ENCODE assay signal across 8 mouse cellular contexts in genomic region chr1:59763164-59763768, GRCm38 (mm10). TPM values are rescaled to one million over a fixed set of nuclear protein-coding genes. Genes with fewer than 3 reads are reported as not detected.
DNase-seq lines count a peak whose midpoint lies in the region; ATAC-seq and TF ChIP-seq lines count a peak whose summit lies in the region.

Gene Bmpr2, plus strand, starts transcription at chr1:59763400.

- H3K36me3 ChIP-seq in C2C12 (ENCODE audit: control insufficient read depth, insufficient read depth) = no peaks in the 10 kb centered on the region
- H3K36me3 ChIP-seq in heart, embryonic 10.5 days = peaks cover 5% of the 10 kb centered on the region; the same call in 1 of the 2 replicates
- no peaks in the 10 kb centered on the region for H3K36me3 ChIP-seq in kidney, embryonic 14.5 days (ENCODE audit: control insufficient read depth, insufficient read depth, low read length)
- H3K36me3 ChIP-seq in limb, embryonic 15.5 days = no peaks in the 10 kb centered on the region
- H3K36me3 ChIP-seq in midbrain, postnatal 0 days (ENCODE audit: insufficient read depth, low read length) = no peaks in the 10 kb centered on the region

- no peaks in the 10 kb centered on the region for H3K9me3 ChIP-seq in heart, embryonic 10.5 days
- H3K9me3 ChIP-seq in kidney, embryonic 14.5 days (ENCODE audit: control insufficient read depth, low read length) = no peaks in the 10 kb centered on the region
- no peaks in the 10 kb centered on the region for H3K9me3 ChIP-seq in limb, embryonic 15.5 days
- no peaks in the 10 kb centered on the region for H3K9me3 ChIP-seq in midbrain, postnatal 0 days (ENCODE audit: low read length)

- peak within 1 kb of the TSS; percentile 98 for H3ac ChIP-seq in C2C12 (ENCODE audit: control insufficient read depth, insufficient read length, low read depth)

- DNase-seq in brain, adult 2 months (ENCODE audit: low read depth, low spot score) = peak; percentile 88
- peak; percentile 94 for DNase-seq in heart, embryonic 10.5 days (ENCODE audit: low spot score)
- DNase-seq in midbrain, postnatal 0 days (ENCODE audit: low spot score) = peak; percentile 88
- peak; percentile 68 to 82 for DNase-seq in spleen, postnatal 10 days (ENCODE audit: low spot score in 2 of 2)

- no peaks in the 10 kb centered on the region for H3K27me3 ChIP-seq in C2C12 (ENCODE audit: control insufficient read depth, insufficient read depth, insufficient read length)
- H3K27me3 ChIP-seq in heart, embryonic 10.5 days (ENCODE audit: insufficient read depth, poor library complexity, severe bottlenecking) = no peaks in the 10 kb centered on the region
- no peaks in the 10 kb centered on the region for H3K27me3 ChIP-seq in kidney, embryonic 14.5 days (ENCODE audit: control insufficient read depth, insufficient read depth, low read length)
- H3K27me3 ChIP-seq in limb, embryonic 15.5 days = no peaks in the 10 kb centered on the region
- H3K27me3 ChIP-seq in midbrain, postnatal 0 days (ENCODE audit: insufficient read depth, low read length) = no peaks in the 10 kb centered on the region

- peak; percentile 87 for ATAC-seq in erythroblast, adult 5-6 weeks (replicated peaks; ENCODE audit: low FRiP score, poor library complexity, severe bottlenecking)
- ATAC-seq in kidney, embryonic 14.5 days (ENCODE audit: low FRiP score, low TSS enrichment) = peak; percentile 94
- peak; percentile 89 for ATAC-seq in limb, embryonic 15.5 days (ENCODE audit: insufficient number of reproducible peaks, low FRiP score, low TSS enrichment, low read depth)
- ATAC-seq in midbrain, postnatal 0 days (ENCODE audit: low FRiP score) = peak; percentile 92

- peak; percentile 3 for TF ChIP-seq CTCF in C2C12 (IDR thresholded peaks at IDR 0.05; ENCODE audit: control insufficient read depth, insufficient read depth, insufficient read length)
- peak; percentile 40 for TF ChIP-seq CTCF in midbrain, postnatal 0 days (IDR thresholded peaks at IDR 0.05)

- H3K4me2 ChIP-seq in kidney, embryonic 14.5 days (replicated peaks; ENCODE audit: low read depth, low read length) = peak within 1 kb of the TSS; percentile 84
- peak within 1 kb of the TSS; percentile 75 for H3K4me2 ChIP-seq in limb, embryonic 15.5 days
- H3K4me2 ChIP-seq in midbrain, postnatal 0 days (ENCODE audit: low read depth, low read length, poor library complexity, severe bottlenecking) = peak within 1 kb of the TSS; percentile 73

- peak within 1 kb of the TSS; percentile 93 for H3K9ac ChIP-seq in kidney, embryonic 14.5 days (ENCODE audit: low read depth, low read length)
- H3K9ac ChIP-seq in limb, embryonic 15.5 days = peak within 1 kb of the TSS; percentile 89
- H3K9ac ChIP-seq in midbrain, postnatal 0 days (replicated peaks; ENCODE audit: low read length, poor library complexity, severe bottlenecking) = peak within 1 kb of the TSS; percentile 94

- WGBS in heart, embryonic 10.5 days = 1% methylated on average over 70 of the region's 75 CpGs
- WGBS in kidney, embryonic 14.5 days = under 1% methylated on average over 39 of the region's 75 CpGs
- WGBS in limb, embryonic 15.5 days = under 1% methylated on average over 50 of the region's 75 CpGs
- WGBS in midbrain, postnatal 0 days = 0% methylated on average over 45 of the region's 75 CpGs

- H3K4me1 ChIP-seq in heart, embryonic 10.5 days = peaks cover 10% of the 10 kb centered on the region; the same call in 1 of the 2 replicates
- peaks cover 10% of the 10 kb centered on the region; the same call in 1 of the 2 replicates for H3K4me1 ChIP-seq in kidney, embryonic 14.5 days (ENCODE audit: control insufficient read depth, insufficient read depth, low read length)
- H3K4me1 ChIP-seq in limb, embryonic 15.5 days = peaks cover 5% of the 10 kb centered on the region; the same call in 1 of the 2 replicates
- peaks cover 14% of the 10 kb centered on the region; the same call in 1 of the 2 replicates for H3K4me1 ChIP-seq in midbrain, postnatal 0 days (ENCODE audit: insufficient read depth, low read length)

- peak within 1 kb of the TSS; percentile 71 for H3K4me3 ChIP-seq in C2C12 (ENCODE audit: insufficient read depth, poor library complexity, severe bottlenecking)
- H3K4me3 ChIP-seq in heart, embryonic 10.5 days = peak within 1 kb of the TSS; percentile 93
- H3K4me3 ChIP-seq in kidney, embryonic 14.5 days (ENCODE audit: low read length) = peak within 1 kb of the TSS; percentile 56
- H3K4me3 ChIP-seq in limb, embryonic 15.5 days = peak within 1 kb of the TSS; percentile 83
- H3K4me3 ChIP-seq in midbrain, postnatal 0 days (ENCODE audit: low read depth, low read length) = peak within 1 kb of the TSS; percentile 91

- peak within 1 kb of the TSS; percentile 99 for H3K27ac ChIP-seq in heart, embryonic 10.5 days
- H3K27ac ChIP-seq in kidney, embryonic 14.5 days (ENCODE audit: low read depth, low read length) = peak within 1 kb of the TSS; percentile 99
- H3K27ac ChIP-seq in limb, embryonic 15.5 days = peak within 1 kb of the TSS; percentile 99
- H3K27ac ChIP-seq in midbrain, postnatal 0 days (ENCODE audit: low read depth, low read length) = peak within 1 kb of the TSS; percentile 98

- peaks cover 42% of the 10 kb centered on the region for H3K79me3 ChIP-seq in C2C12 (ENCODE audit: low read depth)

- peaks cover 48% of the 10 kb centered on the region for H3K79me2 ChIP-seq in C2C12 (ENCODE audit: control insufficient read depth, insufficient read depth)

TF ChIP-seq in C2C12, 6 proteins besides CTCF, POLR2A, EP300 and RAD21:
- TF ChIP-seq MYOD1 (IDR thresholded peaks at IDR 0.05; ENCODE audit: control insufficient read depth, insufficient read length, low read depth) (no peak), FOSL1 (IDR thresholded peaks at IDR 0.05; ENCODE audit: insufficient read depth, low read length, poor library complexity, severe bottlenecking) (no peak), USF1 (IDR thresholded peaks at IDR 0.05; ENCODE audit: low read depth) (no peak), CEBPB (IDR thresholded peaks at IDR 0.05; ENCODE audit: low read depth) (no peak)

RNA-seq across cellular contexts. Expression of gene Bmpr2, which starts in this region (rescaled TPM):
- 3.7 TPM for polyA plus RNA-seq in C2C12 (2012; fragmentation: generic; extraction: Trizol)
- 5.4 and 7.9 TPM in 2 replicates for total RNA-seq in erythroblast, adult 5-6 weeks (2015; ENCODE audit: low replicate concordance)
- 2.0 and 8.4 TPM in 2 replicates for total RNA-seq in erythroblast, adult 5-6 weeks (2017; ENCODE audit: low replicate concordance)
- polyA plus RNA-seq in heart, embryonic 10.5 days (2016; fragmentation: Nextera tagmentation; extraction: Ambion mirVana) = 6.5 and 7.0 TPM in 2 replicates
- polyA plus RNA-seq in kidney, embryonic 14.5 days (2014; fragmentation: Nextera tagmentation; extraction: Ambion mirVana) = 13.6 and 14.2 TPM in 2 replicates
- 8.0 and 10.2 TPM in 2 replicates for polyA plus RNA-seq in limb, embryonic 15.5 days (2015; fragmentation: Nextera tagmentation; extraction: Ambion mirVana)
- 65.2 and 83.9 TPM in 2 replicates for total RNA-seq in midbrain, postnatal 0 days (2014; rRNA removed)
- 6.9 and 8.8 TPM in 2 replicates for polyA plus RNA-seq in midbrain, postnatal 0 days (2015; fragmentation: Nextera tagmentation; extraction: Ambion mirVana)

Comparison
In these comparisons a context has a peak if more than half of its experiments do, and no peak if none do; other contexts are left out.
1. Peak in every context shown above with its lines: DNase-seq, ATAC-seq, H3K4me3 ChIP-seq and H3K27ac ChIP-seq.